ENCODE assay signal across 8 mouse cellular contexts in the genomic region with DNA sequence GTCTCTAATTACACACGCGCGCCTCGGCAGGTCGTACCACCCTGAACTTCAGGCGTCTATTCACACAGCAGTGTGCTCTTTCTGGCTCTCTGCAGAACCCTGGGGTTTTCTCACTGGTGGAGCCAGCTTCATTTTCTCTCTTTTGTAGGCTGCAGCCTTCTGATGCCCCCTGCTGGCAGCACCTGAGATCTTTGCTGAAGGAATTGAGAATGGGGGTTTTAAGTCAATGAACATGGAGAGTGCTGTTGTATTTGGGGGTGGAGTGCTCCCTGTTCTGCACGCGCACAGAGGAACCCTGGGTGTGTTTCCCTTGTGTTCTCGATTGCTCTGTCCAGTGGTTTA. TPM values are rescaled to one million over a fixed set of nuclear protein-coding genes. Genes with fewer than 3 reads are reported as not detected.
DNase-seq lines count a peak whose midpoint lies in the region; ATAC-seq and TF ChIP-seq lines count a peak whose summit lies in the region.

No protein-coding gene starts in this region.

- no peaks in the 10 kb centered on the region for H3K36me3 ChIP-seq in embryonic facial prominence, embryonic 13.5 days
- no peaks in the 10 kb centered on the region for H3K36me3 ChIP-seq in heart, embryonic 11.5 days (ENCODE audit: control insufficient read depth, insufficient read depth, low read length)
- no peaks in the 10 kb centered on the region for H3K36me3 ChIP-seq in kidney, embryonic 16.5 days (ENCODE audit: insufficient read depth, low read length)
- H3K36me3 ChIP-seq in liver, adult 2 months (ENCODE audit: control insufficient read depth, insufficient read depth, low read length) = no peaks in the 10 kb centered on the region
- no peaks in the 10 kb centered on the region for H3K36me3 ChIP-seq in neural tube, embryonic 11.5 days (ENCODE audit: control insufficient read depth, insufficient read depth, low read length)
- H3K36me3 ChIP-seq in stomach, embryonic 16.5 days (ENCODE audit: control insufficient read depth, insufficient read depth, low read length) = no peaks in the 10 kb centered on the region

- no peak for TF ChIP-seq POLR2A in liver, adult 2 months (IDR thresholded peaks at IDR 0.05; ENCODE audit: extremely low read depth, insufficient read depth, low read length)

- H3K4me3 ChIP-seq in embryonic facial prominence, embryonic 13.5 days = peak overlapping the region; percentile 22; the same call in 1 of the 2 replicates
- H3K4me3 ChIP-seq in heart, embryonic 11.5 days (ENCODE audit: low read depth, low read length) = 0 out of 2 replicates have a peak overlapping the region, but pooled peaks have one; percentile 15
- peak overlapping the region; percentile 12; the same call in 1 of the 2 replicates for H3K4me3 ChIP-seq in kidney, embryonic 16.5 days (ENCODE audit: low read length)
- no peak overlapping the region for H3K4me3 ChIP-seq in liver, adult 2 months (ENCODE audit: insufficient read depth, low read depth, low read length)
- H3K4me3 ChIP-seq in neural tube, embryonic 11.5 days (ENCODE audit: low read depth, low read length) = no peak overlapping the region
- H3K4me3 ChIP-seq in stomach, embryonic 16.5 days (replicated peaks; ENCODE audit: low read length) = peak overlapping the region; percentile 12; the same call in 1 of the 2 replicates

- no peaks in the 10 kb centered on the region for H3K9me3 ChIP-seq in embryonic facial prominence, embryonic 13.5 days
- no peaks in the 10 kb centered on the region for H3K9me3 ChIP-seq in heart, embryonic 11.5 days (replicated peaks; ENCODE audit: control insufficient read depth, low read length)
- H3K9me3 ChIP-seq in kidney, embryonic 16.5 days (ENCODE audit: low read length) = no peaks in the 10 kb centered on the region
- no peaks in the 10 kb centered on the region for H3K9me3 ChIP-seq in neural tube, embryonic 11.5 days (ENCODE audit: control insufficient read depth, low read length)
- no peaks in the 10 kb centered on the region for H3K9me3 ChIP-seq in stomach, embryonic 16.5 days (replicated peaks; ENCODE audit: control insufficient read depth, low read length)

- peak; percentile 74 for TF ChIP-seq CTCF in liver, adult 2 months (IDR thresholded peaks at IDR 0.05; ENCODE audit: low read depth, low read length)

- 0 out of 2 replicates have a peak, but pooled peaks have one; percentile 48 for ATAC-seq in embryonic facial prominence, embryonic 13.5 days (ENCODE audit: insufficient number of reproducible peaks, insufficient read depth, low FRiP score, low TSS enrichment, low read depth)
- no peak for ATAC-seq in heart, embryonic 11.5 days (replicated peaks; ENCODE audit: insufficient number of reproducible peaks, low FRiP score, low TSS enrichment)
- ATAC-seq in kidney, embryonic 16.5 days (ENCODE audit: low FRiP score, low TSS enrichment) = peak; percentile 57; the same call in 1 of the 2 replicates
- ATAC-seq in neural tube, embryonic 11.5 days (ENCODE audit: insufficient read depth, low FRiP score, low TSS enrichment) = no peak
- ATAC-seq in stomach, embryonic 16.5 days (ENCODE audit: insufficient read depth, low FRiP score) = peak; percentile 70; the same call in 1 of the 2 replicates

- no peaks in the 10 kb centered on the region for H3K27me3 ChIP-seq in embryonic facial prominence, embryonic 13.5 days
- H3K27me3 ChIP-seq in heart, embryonic 11.5 days (ENCODE audit: control insufficient read depth, insufficient read depth, low read length) = no peaks in the 10 kb centered on the region
- H3K27me3 ChIP-seq in kidney, embryonic 16.5 days (ENCODE audit: insufficient read depth, low read length) = no peaks in the 10 kb centered on the region
- no peaks in the 10 kb centered on the region for H3K27me3 ChIP-seq in liver, adult 2 months (ENCODE audit: control insufficient read depth, insufficient read depth, low read length)
- no peaks in the 10 kb centered on the region for H3K27me3 ChIP-seq in neural tube, embryonic 11.5 days (ENCODE audit: control insufficient read depth, insufficient read depth, low read length)
- H3K27me3 ChIP-seq in stomach, embryonic 16.5 days (ENCODE audit: control insufficient read depth, insufficient read depth, low read length) = no peaks in the 10 kb centered on the region

- H3K79me2 ChIP-seq in liver, adult 2 months (ENCODE audit: control insufficient read depth, insufficient read depth, low read length) = no peaks in the 10 kb centered on the region

- peaks cover 5% of the 10 kb centered on the region; the same call in 1 of the 2 replicates for H3K4me1 ChIP-seq in embryonic facial prominence, embryonic 13.5 days
- no peaks in the 10 kb centered on the region for H3K4me1 ChIP-seq in heart, embryonic 11.5 days (ENCODE audit: control insufficient read depth, insufficient read depth, low read length)
- peaks cover 7% of the 10 kb centered on the region; the same call in 1 of the 2 replicates for H3K4me1 ChIP-seq in kidney, embryonic 16.5 days (ENCODE audit: insufficient read depth, low read length)
- H3K4me1 ChIP-seq in liver, adult 2 months (ENCODE audit: control insufficient read depth, insufficient read depth, low read length) = no peaks in the 10 kb centered on the region
- no peaks in the 10 kb centered on the region for H3K4me1 ChIP-seq in neural tube, embryonic 11.5 days (ENCODE audit: control insufficient read depth, insufficient read depth, low read length)
- peaks cover 3% of the 10 kb centered on the region; the same call in 1 of the 2 replicates for H3K4me1 ChIP-seq in stomach, embryonic 16.5 days (ENCODE audit: control insufficient read depth, insufficient read depth, low read length)

- peak; percentile 20 for DNase-seq in 3134 (ENCODE audit: extremely low read depth, insufficient read length, low spot score)
- peak; percentile 75 to 86 for DNase-seq in adrenal gland, postnatal 36 days
- peak; percentile 26 for DNase-seq in liver, adult 2 months (ENCODE audit: extremely low read depth, low read depth, low spot score)
- DNase-seq in neural tube, embryonic 11.5 days (ENCODE audit: low spot score) = peak; percentile 89

- H3K4me2 ChIP-seq in embryonic facial prominence, embryonic 13.5 days = peak overlapping the region; percentile 53
- H3K4me2 ChIP-seq in heart, embryonic 11.5 days = peak overlapping the region; percentile 53
- H3K4me2 ChIP-seq in kidney, embryonic 16.5 days (replicated peaks; ENCODE audit: low read depth, low read length) = peak overlapping the region; percentile 44
- peak overlapping the region; percentile 13; the same call in 1 of the 2 replicates for H3K4me2 ChIP-seq in neural tube, embryonic 11.5 days (ENCODE audit: low read depth)
- peak overlapping the region; percentile 43; the same call in 1 of the 2 replicates for H3K4me2 ChIP-seq in stomach, embryonic 16.5 days (ENCODE audit: low read depth, low read length)

- peak overlapping the region; percentile 57 for H3K27ac ChIP-seq in embryonic facial prominence, embryonic 13.5 days
- no peak overlapping the region for H3K27ac ChIP-seq in heart, embryonic 11.5 days (ENCODE audit: low read depth, low read length)
- H3K27ac ChIP-seq in kidney, embryonic 16.5 days (ENCODE audit: low read length) = no peak overlapping the region
- no peak overlapping the region for H3K27ac ChIP-seq in liver, adult 2 months (replicated peaks; ENCODE audit: insufficient read depth, low read depth, low read length)
- H3K27ac ChIP-seq in neural tube, embryonic 11.5 days (ENCODE audit: low read depth, low read length) = no peak overlapping the region
- H3K27ac ChIP-seq in stomach, embryonic 16.5 days (ENCODE audit: low read length) = no peak overlapping the region

- H3K9ac ChIP-seq in embryonic facial prominence, embryonic 13.5 days = 0 out of 2 replicates have a peak overlapping the region, but pooled peaks have one; percentile 32
- no peak overlapping the region for H3K9ac ChIP-seq in heart, embryonic 11.5 days (ENCODE audit: low read depth, low read length)
- H3K9ac ChIP-seq in kidney, embryonic 16.5 days (replicated peaks; ENCODE audit: low read length) = 0 out of 2 replicates have a peak overlapping the region, but pooled peaks have one; percentile 20
- no peak overlapping the region for H3K9ac ChIP-seq in liver, adult 2 months (ENCODE audit: low read depth, low read length)
- H3K9ac ChIP-seq in neural tube, embryonic 11.5 days (ENCODE audit: low read length) = no peak overlapping the region
- 0 out of 2 replicates have a peak overlapping the region, but pooled peaks have one; percentile 19 for H3K9ac ChIP-seq in stomach, embryonic 16.5 days (ENCODE audit: low read length)

- WGBS in embryonic facial prominence, embryonic 13.5 days = 2% methylated on average over 9 of the region's 9 CpGs
- WGBS in heart, embryonic 11.5 days (ENCODE audit: insufficient replicate concordance) = 3% methylated on average over 9 of the region's 9 CpGs
- 2% methylated on average over 9 of the region's 9 CpGs for WGBS in kidney, embryonic 16.5 days
- 6% methylated on average over 9 of the region's 9 CpGs for WGBS in liver, adult 2 months
- WGBS in neural tube, embryonic 11.5 days = 5% methylated on average over 9 of the region's 9 CpGs
- WGBS in stomach, embryonic 16.5 days = 2% methylated on average over 9 of the region's 9 CpGs

RNA-seq across cellular contexts. Expression of a gene that starts 21.2 kb away (rescaled TPM):
- not detected for total RNA-seq in adrenal gland, postnatal 36 days (2021)
- polyA plus RNA-seq in embryonic facial prominence, embryonic 13.5 days (2015; fragmentation: Nextera tagmentation; extraction: Ambion mirVana) = 0.12 and 0.30 TPM in 2 replicates
- not detected in 2 replicates for polyA plus RNA-seq in heart, embryonic 11.5 days (2014; fragmentation: Nextera tagmentation; extraction: Ambion mirVana)
- polyA plus RNA-seq in kidney, embryonic 16.5 days (2015; fragmentation: Nextera tagmentation; extraction: Ambion mirVana) = 0.08 TPM in 1 of 2 replicates, not detected in the other
- not detected in 2 replicates for total RNA-seq in liver, adult 2 months (2014; rRNA removed)
- not detected in 2 replicates for polyA plus RNA-seq in liver, adult 2 months (2012; rRNA removed)
- polyA plus RNA-seq in neural tube, embryonic 11.5 days (2014; fragmentation: Nextera tagmentation; extraction: Ambion mirVana) = not detected in 2 replicates
- polyA plus RNA-seq in stomach, embryonic 16.5 days (2015; fragmentation: Nextera tagmentation; extraction: Ambion mirVana) = 2.3 and 3.4 TPM in 2 replicates

Comparison
In these comparisons a context has a peak if more than half of its experiments do, and no peak if none do; other contexts are left out.
1. DNase-seq: peak in every context shown above with its lines; median percentile 89 in neural tube, embryonic 11.5 days; 80 in adrenal gland, postnatal 36 days; 26 in liver, adult 2 months; 20 in 3134.
2. ATAC-seq: peak in embryonic facial prominence, embryonic 13.5 days (single experiment), kidney, embryonic 16.5 days (single experiment) and stomach, embryonic 16.5 days (single experiment); none in heart, embryonic 11.5 days (single experiment) and neural tube, embryonic 11.5 days (single experiment).
3. H3K4me3 ChIP-seq: peak in embryonic facial prominence, embryonic 13.5 days (single experiment), heart, embryonic 11.5 days (single experiment), kidney, embryonic 16.5 days (single experiment) and stomach, embryonic 16.5 days (single experiment); none in liver, adult 2 months (single experiment) and neural tube, embryonic 11.5 days (single experiment).
4. H3K9ac ChIP-seq: peak in embryonic facial prominence, embryonic 13.5 days (single experiment), kidney, embryonic 16.5 days (single experiment) and stomach, embryonic 16.5 days (single experiment); none in heart, embryonic 11.5 days (single experiment), liver, adult 2 months (single experiment) and neural tube, embryonic 11.5 days (single experiment).
5. Peak in every context shown above with its lines, with median percentiles within 50 percentile points of each other: H3K4me2 ChIP-seq.